Mouse (Mus musculus) adrenal gland, adult 10 weeks (tissue): Measurements from ENCODE around the gene Sf3b5. TPM values are rescaled to one million over a fixed set of nuclear protein-coding genes. Genes with fewer than 3 reads are reported as not detected.

Experiments
- polyA plus RNA-seq: library from polyadenylated mRNA; stranded (reverse); fragments of 350-450 nt; fragmentation: Illumina TruSeq; extraction: RNeasy Lipid Tissue Mini Kit (QIAGEN cat#74804); gene quantifications from one replicate; pipeline ENCODE4 v1.2.3, GENCODE M21; 2014; ENCODE audit warnings: low read depth, low replicate concordance

Gene Sf3b5
- polyA plus RNA-seq = not detected

DNA sequence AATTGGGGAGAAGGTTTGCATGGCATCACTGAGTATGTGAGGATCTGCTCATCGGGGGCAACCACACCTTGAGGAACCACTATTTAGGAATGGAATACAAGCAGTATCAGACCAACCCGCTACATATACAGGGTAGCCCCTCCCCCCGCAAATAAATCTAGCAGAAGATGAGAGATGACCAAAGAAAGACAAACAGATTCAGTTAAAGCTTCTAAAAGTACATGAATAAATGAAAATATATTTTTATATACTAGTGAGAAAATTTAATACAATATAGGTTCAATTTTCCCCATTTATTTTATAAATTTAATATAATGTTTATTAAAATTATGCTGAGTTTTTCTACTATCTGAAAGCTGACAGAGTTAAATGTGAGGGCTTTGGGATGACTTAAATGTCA, at the start of gene Sf3b5:
Sf3b5 (plus strand) TSS at position 301 of the 400 bp plus-strand sequence.

GRCm38 (mm10) chr10:12964151-12965075, 40.7 kb upstream of the Sf3b5 start, which contains the start of gene Stx11:
Gene Stx11, minus strand, starts transcription at chr10:12964298.

Other genes starting within 250 kb of the Sf3b5 start
- gene Utrn, start 136.0 kb upstream of the Sf3b5 start, polyA plus RNA-seq = 111 TPM
- 12.8 TPM for gene Stx11, start 41.0 kb upstream of the Sf3b5 start, polyA plus RNA-seq
- 23.3 TPM for gene Plagl1, start 55.2 kb downstream of the Sf3b5 start, polyA plus RNA-seq
- not detected for gene Zc2hc1b, start 172.7 kb downstream of the Sf3b5 start, polyA plus RNA-seq
- 69.7 TPM for gene Ltv1, start 187.8 kb downstream of the Sf3b5 start, polyA plus RNA-seq